Mouse (Mus musculus) C2C12 (cell line): ENCODE results near the gene Aip. TPM values are rescaled to one million over a fixed set of nuclear protein-coding genes. Genes with fewer than 3 reads are reported as not detected.

ENCODE experiments used
- H3K27me3 ChIP-seq: one replicate; pipeline ENCODE4 v1.6.1; 2011; ENCODE audit not compliant: control insufficient read depth, insufficient read depth, insufficient read length
- H3K36me3 ChIP-seq: one replicate; pipeline ENCODE4 v1.6.1; 2011; ENCODE audit not compliant: control insufficient read depth, insufficient read depth
- H3K4me3 ChIP-seq: one replicate; pipeline ENCODE4 v1.5.1; 2011; ENCODE audit warnings: mild to moderate bottlenecking, control low read depth; ENCODE audit not compliant: poor library complexity, insufficient read depth, severe bottlenecking
- H3K79me2 ChIP-seq: one replicate; pipeline ENCODE4 v1.6.1; 2011; ENCODE audit not compliant: control insufficient read depth, insufficient read depth
- H3K79me3 ChIP-seq: one replicate; pipeline ENCODE4 v1.6.1; 2011; ENCODE audit warnings: low read depth, control low read depth
- H3ac ChIP-seq: one replicate; pipeline ENCODE3; 2011; ENCODE audit warnings: low read depth; ENCODE audit not compliant: control insufficient read depth, insufficient read length
- CEBPB ChIP-seq: IDR thresholded peaks from one replicate; pipeline ENCODE4 v1.6.1; 2011; ENCODE audit warnings: low read depth, mild to moderate bottlenecking, control low read depth, moderate library complexity
- CTCF ChIP-seq: IDR thresholded peaks from one replicate; pipeline ENCODE4 v1.5.1; 2011; ENCODE audit not compliant: control insufficient read depth, insufficient read depth, insufficient read length
- FOSL1 ChIP-seq: IDR thresholded peaks from one replicate; pipeline ENCODE4 v1.8.0; 2011; ENCODE audit warnings: mild to moderate bottlenecking, low read length; ENCODE audit not compliant: poor library complexity, insufficient read depth, severe bottlenecking
- MAX ChIP-seq: IDR thresholded peaks from one replicate; pipeline ENCODE4 v1.6.1; 2011; ENCODE audit warnings: mild to moderate bottlenecking, control low read depth
- MYOD1 ChIP-seq: IDR thresholded peaks from one replicate; pipeline ENCODE4 v1.6.1; 2011; ENCODE audit warnings: low read depth; ENCODE audit not compliant: control insufficient read depth, insufficient read length
- MYOG ChIP-seq: IDR thresholded peaks from one replicate; pipeline ENCODE4 v1.6.1; 2011; ENCODE audit not compliant: control insufficient read depth, insufficient read length; ENCODE audit errors: extremely low read depth
- USF1 ChIP-seq: IDR thresholded peaks from one replicate; pipeline ENCODE4 v1.6.1; 2011; ENCODE audit warnings: low read depth, mild to moderate bottlenecking, control low read depth, moderate library complexity
- polyA plus RNA-seq: library from polyadenylated mRNA; unstranded; fragments of >200 nt; fragmentation: generic; extraction: Trizol; gene quantifications from one replicate; pipeline ENCODE4 v1.2.1, GENCODE M21; 2012; ENCODE audit warnings: missing spikeins

Gene Aip
- polyA plus RNA-seq, 1 experiment = 208 TPM

DNA sequence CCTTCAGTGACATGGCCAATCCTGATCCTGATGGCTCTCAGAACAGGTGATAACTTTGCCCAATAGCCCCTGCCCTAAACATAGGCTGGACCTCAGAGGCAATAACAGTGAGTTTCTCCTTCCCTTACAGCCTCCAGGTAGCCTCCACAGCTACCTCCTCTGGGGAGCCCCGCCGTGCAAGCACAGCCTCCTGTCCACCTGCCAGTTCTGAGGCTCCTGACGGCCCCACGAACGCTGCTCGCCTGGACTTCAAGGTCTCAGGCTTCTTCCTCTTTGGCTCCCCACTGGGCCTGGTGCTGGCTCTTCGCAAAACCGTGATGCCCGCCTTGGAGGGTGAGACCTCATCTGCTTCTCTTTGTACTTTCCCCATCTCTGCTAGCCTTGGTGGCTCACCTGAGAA is 17.1 kb downstream of the Aip start:
- H3K36me3 ChIP-seq = peaks cover 74% of the 10 kb centered on the region
- no peak overlapping the region for H3ac ChIP-seq
- TF ChIP-seq FOSL1 (no peak), USF1 (no peak), MYOG (no peak), CEBPB (no peak), MYOD1 (no peak), CTCF (no peak), MAX (no peak)
- no peaks in the 10 kb centered on the region for H3K79me3 ChIP-seq
- H3K4me3 ChIP-seq = no peak overlapping the region
- H3K27me3 ChIP-seq = no peaks in the 10 kb centered on the region
- H3K79me2 ChIP-seq = no peaks in the 10 kb centered on the region

DNA sequence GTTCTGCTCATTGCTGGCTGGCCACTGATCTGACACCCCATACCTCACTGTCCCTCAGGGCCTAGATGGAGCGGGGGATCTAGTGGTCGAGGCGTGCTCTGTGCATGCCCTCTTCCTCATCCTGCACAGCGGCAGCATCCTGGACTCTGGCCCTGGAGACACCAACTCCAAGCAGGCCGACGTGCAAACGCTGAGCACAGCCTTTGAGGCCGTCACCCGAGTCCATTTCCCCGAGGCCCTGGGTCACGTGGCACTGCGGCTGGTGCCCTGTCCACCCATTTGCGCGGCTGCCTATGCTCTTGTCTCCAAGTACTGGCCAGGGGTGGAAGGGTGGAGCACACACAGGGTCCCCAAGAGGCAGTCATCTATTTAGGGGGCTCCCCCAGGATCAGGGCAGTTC is 19.0 kb downstream of the Aip start:
- Histone ChIP-seq H3K4me3 (no peak overlapping the region), H3K79me3 (no peaks in the 10 kb centered on the region), H3K36me3 (peaks cover 76% of the 10 kb centered on the region), H3ac (no peak overlapping the region), H3K79me2 (peaks cover 7% of the 10 kb centered on the region), H3K27me3 (no peaks in the 10 kb centered on the region)
- TF ChIP-seq CEBPB (no peak), CTCF (no peak)

DNA sequence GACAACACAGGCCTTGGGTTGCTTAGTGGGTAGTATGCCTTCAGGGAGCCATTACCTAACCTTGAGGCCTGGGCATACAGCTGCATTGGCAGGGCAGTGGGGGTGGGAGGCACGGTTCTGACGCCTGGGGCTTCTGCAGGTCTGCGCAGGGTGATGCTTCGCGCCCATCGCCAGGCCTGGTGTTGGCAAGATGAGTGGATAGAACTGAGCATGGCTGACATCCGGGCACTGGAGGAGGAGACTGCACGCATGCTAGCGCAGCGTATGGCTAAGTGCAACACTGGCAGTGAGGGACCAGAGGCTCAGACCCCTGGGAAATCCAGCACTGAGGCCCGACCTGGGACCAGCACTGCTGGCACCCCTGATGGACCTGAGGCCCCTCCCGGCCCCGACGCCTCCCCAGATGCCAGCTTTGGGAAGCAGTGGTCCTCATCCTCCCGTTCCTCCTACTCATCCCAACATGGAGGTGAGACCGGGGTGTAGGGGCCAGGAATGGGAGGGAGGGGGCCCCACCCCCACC is 20.9 kb downstream of the Aip start:
- Histone ChIP-seq H3K4me3 (no peak overlapping the region), H3K79me3 (peaks cover 9% of the 10 kb centered on the region), H3K79me2 (peaks cover 23% of the 10 kb centered on the region), H3K36me3 (peaks cover 60% of the 10 kb centered on the region), H3ac (no peak overlapping the region), H3K27me3 (no peaks in the 10 kb centered on the region)
- TF ChIP-seq FOSL1 (no peak), CTCF (no peak), MAX (no peak), MYOG (no peak), CEBPB (no peak), USF1 (no peak)

DNA sequence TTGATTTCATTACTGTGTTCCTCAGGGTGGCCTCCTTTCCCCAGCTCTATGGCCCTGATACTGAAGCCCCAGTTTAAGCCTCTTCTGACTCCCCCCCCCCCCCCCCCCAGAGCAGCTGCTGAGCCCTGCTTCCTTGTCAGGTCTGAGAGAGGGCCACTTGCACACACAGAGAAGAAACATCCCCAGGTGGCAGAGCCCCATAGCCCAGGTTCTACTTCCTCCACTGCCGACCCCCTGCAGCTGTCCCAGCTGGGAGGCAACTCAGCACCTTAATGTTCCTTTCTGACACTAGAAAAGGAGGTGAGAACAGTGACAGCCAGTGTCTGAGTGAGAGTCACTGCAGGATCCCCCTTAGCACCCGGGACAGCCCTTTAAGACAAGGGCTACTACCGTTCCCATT is 21.9 kb downstream of the Aip start:
- H3ac ChIP-seq = no peak overlapping the region
- H3K36me3 ChIP-seq = peaks cover 51% of the 10 kb centered on the region
- H3K79me3 ChIP-seq = peaks cover 9% of the 10 kb centered on the region
- peaks cover 23% of the 10 kb centered on the region for H3K79me2 ChIP-seq
- no peak overlapping the region for H3K4me3 ChIP-seq
- TF ChIP-seq MAX (no peak), FOSL1 (no peak), CTCF (no peak), CEBPB (no peak), MYOG (no peak), USF1 (no peak), MYOD1 (no peak)
- H3K27me3 ChIP-seq = no peaks in the 10 kb centered on the region

DNA sequence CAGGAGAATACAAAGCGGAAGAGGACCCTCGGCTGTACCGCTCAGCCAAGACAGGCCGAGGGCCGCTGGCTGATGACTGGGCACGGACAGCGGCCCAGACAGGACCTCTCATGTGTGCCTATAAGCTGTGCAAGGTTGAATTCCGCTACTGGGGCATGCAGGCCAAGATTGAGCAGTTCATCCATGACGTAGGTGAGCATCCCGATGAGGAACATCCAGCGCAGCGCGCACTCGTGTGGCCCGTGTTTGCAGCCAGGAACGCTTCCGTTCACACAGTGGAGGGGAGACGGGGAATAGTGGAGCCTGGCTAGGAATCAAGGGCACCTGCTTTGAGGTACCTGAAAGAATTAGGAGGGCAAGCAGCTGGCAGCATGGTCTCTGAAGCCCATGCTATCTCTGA is 22.4 kb downstream of the Aip start:
- TF ChIP-seq MAX = no peak
- TF ChIP-seq CTCF = no peak
- TF ChIP-seq FOSL1 = no peak
- no peak for TF ChIP-seq MYOG
- TF ChIP-seq USF1 = no peak
- Histone ChIP-seq H3K79me3 (peaks cover 9% of the 10 kb centered on the region), H3K27me3 (no peaks in the 10 kb centered on the region), H3K36me3 (peaks cover 46% of the 10 kb centered on the region), H3ac (no peak overlapping the region), H3K4me3 (no peak overlapping the region), H3K79me2 (peaks cover 28% of the 10 kb centered on the region)

DNA sequence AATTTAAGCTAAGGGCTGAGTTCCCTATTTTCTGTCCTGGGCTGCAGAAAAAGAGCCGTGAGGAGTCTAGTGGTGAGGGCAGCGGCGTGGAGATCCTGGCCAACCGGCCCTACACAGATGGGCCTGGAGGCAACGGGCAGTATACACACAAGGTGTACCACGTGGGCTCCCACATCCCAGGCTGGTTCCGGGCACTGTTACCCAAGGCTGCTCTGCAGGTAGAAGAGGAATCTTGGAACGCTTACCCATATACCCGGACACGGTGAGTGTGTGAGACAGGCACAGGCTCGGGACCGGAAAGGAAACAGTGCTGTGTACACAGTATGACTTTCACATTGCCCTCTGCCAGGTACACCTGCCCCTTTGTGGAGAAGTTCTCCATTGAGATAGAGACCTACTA is 23.0 kb downstream of the Aip start:
- peaks cover 9% of the 10 kb centered on the region for H3K79me3 ChIP-seq
- peaks cover 35% of the 10 kb centered on the region for H3K79me2 ChIP-seq
- TF ChIP-seq MYOD1 (no peak), MYOG (no peak), MAX (no peak)
- peaks cover 39% of the 10 kb centered on the region for H3K36me3 ChIP-seq
- no peak overlapping the region for H3ac ChIP-seq
- H3K27me3 ChIP-seq = no peaks in the 10 kb centered on the region
- no peak overlapping the region for H3K4me3 ChIP-seq

DNA sequence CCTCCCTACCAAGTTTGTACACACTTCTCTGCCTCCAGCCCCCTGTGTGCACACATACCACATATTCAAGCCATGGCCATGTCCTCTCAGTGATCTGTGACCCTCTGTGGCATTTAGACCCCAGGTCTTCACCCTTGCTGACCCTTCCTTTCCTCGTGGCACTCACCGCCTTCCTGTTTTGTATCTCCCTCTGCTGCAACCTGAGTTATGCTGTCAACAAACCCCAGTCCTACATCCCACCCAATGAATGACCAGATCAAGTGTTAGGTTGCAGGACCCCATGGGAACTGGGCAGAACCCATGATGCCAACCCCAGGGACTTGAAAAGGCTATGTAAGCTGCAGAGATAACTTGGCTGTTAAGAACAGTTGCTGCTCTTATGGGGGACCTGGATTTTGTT is 23.6 kb downstream of the Aip start:
- Histone ChIP-seq H3K36me3 (peaks cover 34% of the 10 kb centered on the region), H3K79me2 (peaks cover 36% of the 10 kb centered on the region), H3K27me3 (no peaks in the 10 kb centered on the region), H3K4me3 (no peak overlapping the region), H3K79me3 (peaks cover 9% of the 10 kb centered on the region), H3ac (no peak overlapping the region)
- TF ChIP-seq CTCF (no peak), USF1 (no peak), FOSL1 (no peak), MYOG (no peak), MYOD1 (no peak), MAX (no peak), CEBPB (no peak)
